ENCODE assay signal across 9 mouse cellular contexts in the genomic region with DNA sequence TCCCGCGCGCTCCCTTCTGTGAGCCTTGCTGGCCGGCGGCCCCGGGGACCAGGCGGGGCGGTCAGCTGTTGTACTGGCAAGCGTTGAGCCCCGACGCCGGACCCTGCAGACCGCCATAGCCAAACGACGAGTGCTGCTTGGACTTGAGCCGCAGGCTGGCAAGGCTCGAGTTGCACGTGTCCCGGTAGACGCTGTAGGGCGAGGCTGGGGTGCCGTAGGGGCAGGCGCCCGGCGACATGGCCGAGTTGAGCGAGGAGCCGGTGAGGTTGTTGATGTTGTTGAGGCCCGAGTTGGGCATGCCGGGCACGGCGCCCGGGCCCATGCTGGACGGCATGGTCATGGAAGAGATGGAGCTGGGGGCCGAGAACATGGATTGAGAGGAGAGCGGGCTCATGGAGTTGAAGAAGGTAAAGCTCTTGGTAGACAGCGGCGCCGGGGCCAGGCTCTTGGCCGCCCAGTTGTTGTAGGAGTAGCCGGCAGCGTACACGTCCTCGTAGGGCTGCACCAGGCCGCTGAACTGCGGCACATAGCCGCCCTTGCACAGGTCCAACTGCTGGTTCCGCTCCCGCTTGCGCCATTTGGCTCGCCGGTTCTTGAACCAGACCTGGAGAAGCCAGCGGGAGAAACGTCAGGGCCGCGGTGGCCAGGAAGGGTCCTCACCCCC. TPM values are rescaled to one million over a fixed set of nuclear protein-coding genes. Genes with fewer than 3 reads are reported as not detected.
DNase-seq lines count a peak whose midpoint lies in the region; ATAC-seq lines count a peak whose summit lies in the region.
"Had no signal": no experiment of that assay in that cellular context is flagged by ENCODE, and none has a peak within 500 bp of the region (broad histone marks: within the 10 kb centered on the region; RNA-seq: fewer than 3 reads in every experiment).

No protein-coding gene starts in this region.

- peak; percentile 41 for DNase-seq in embryo, embryonic 10 days (ENCODE audit: low spot score)
- no peak for DNase-seq in embryo, embryonic 9.5 days (ENCODE audit: extremely low spot score)
- DNase-seq in lung, postnatal 4 days: peak; percentile 38 to 40
- no peak for DNase-seq in lung, postnatal 14 days
- peak; percentile 23 to 42 for DNase-seq in heart, postnatal 36 days
- DNase-seq in retina, postnatal 1 day: peak; percentile 48
- no peak for DNase-seq in right cerebral cortex, adult 18-20 months

- no peak for ATAC-seq in erythroblast, adult 5-6 weeks (replicated peaks; ENCODE audit: low FRiP score, poor library complexity, severe bottlenecking)

- intact Hi-C loops in heart, postnatal 36 days (cut with DNase I): no loop called here

RNA-seq across cellular contexts. Expression of gene Pitx1, which starts 9.9 kb away (rescaled TPM):
- not detected for total RNA-seq in heart, postnatal 36 days (2021)
- total RNA-seq in erythroblast, adult 5-6 weeks (2015; ENCODE audit: low replicate concordance): 0.58 TPM in 1 of 2 replicates, not detected in the other
- not detected in 2 replicates for total RNA-seq in erythroblast, adult 5-6 weeks (2017; ENCODE audit: low replicate concordance)
- total RNA-seq: heart, adult 2 months had no signal

RNA-seq across cellular contexts. Expression of gene Catsper3, which starts 41.8 kb away (rescaled TPM):
- total RNA-seq in heart, postnatal 36 days (2021): not detected
- not detected in 2 replicates for total RNA-seq in erythroblast, adult 5-6 weeks (2015; ENCODE audit: low replicate concordance)
- total RNA-seq in erythroblast, adult 5-6 weeks (2017; ENCODE audit: low replicate concordance): not detected in 2 replicates

Comparison
In these comparisons a context has a peak if more than half of its experiments do, and no peak if none do; other contexts are left out.
1. DNase-seq: peak in embryo, embryonic 10 days (single experiment), lung, postnatal 4 days (2 of 2), heart, postnatal 36 days (2 of 2) and retina, postnatal 1 day (single experiment); none in embryo, embryonic 9.5 days (single experiment), lung, postnatal 14 days (single experiment) and right cerebral cortex, adult 18-20 months (single experiment).